Mouse (Mus musculus): Measurements from ENCODE around the gene Gpcpd1. TPM values are rescaled to one million over a fixed set of nuclear protein-coding genes. Genes with fewer than 3 reads are reported as not detected.

The Gpcpd1 gene
- polyA plus RNA-seq (2012): 17.6 and 18.7 TPM in 2 replicates

DNA sequence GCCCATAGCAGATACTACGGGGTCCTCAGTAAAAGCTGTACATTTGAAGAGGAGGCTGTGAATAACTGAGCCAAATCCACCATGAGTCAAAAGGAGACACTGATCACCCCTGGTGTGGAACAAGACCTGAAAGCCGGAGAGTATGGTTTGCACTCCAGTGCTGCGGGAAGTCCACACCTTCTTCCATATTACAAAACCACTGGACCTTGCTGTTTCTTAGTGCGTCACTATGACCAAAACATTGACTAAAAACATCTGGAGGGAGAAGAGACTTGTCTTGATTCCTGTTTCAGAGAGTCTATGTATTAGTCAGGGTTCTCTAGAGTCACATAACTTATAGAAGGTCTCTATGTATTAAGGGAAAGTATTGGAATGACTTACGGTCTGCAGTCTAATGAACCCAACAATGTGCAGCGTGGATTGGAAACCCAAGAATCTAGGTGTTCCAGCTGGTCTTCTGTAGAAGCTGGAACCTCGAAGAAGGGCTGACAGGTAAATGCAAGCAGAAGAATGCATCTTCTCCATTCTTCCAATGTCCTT, at the start of gene Gpcpd1:
TSS of gene Gpcpd1 (minus strand) at position 490 of the 540 bp plus-strand sequence.

Other genes starting within 250 kb of the Gpcpd1 start
- 0.04 TPM in 1 of 2 replicates, not detected in the other for gene Prokr2, start 202.3 kb downstream of the Gpcpd1 start, polyA plus RNA-seq (2012)
- 0.37 and 0.64 TPM in 2 replicates for gene Shld1, start 99.2 kb upstream of the Gpcpd1 start, polyA plus RNA-seq (2012)
- gene Chgb, start 193.5 kb upstream of the Gpcpd1 start, polyA plus RNA-seq (2012): not detected in 2 replicates
- 6.7 and 12.6 TPM in 2 replicates for gene Trmt6, start 228.3 kb upstream of the Gpcpd1 start, polyA plus RNA-seq (2012)
- 2.0 and 2.9 TPM in 2 replicates for gene Mcm8, start 228.4 kb upstream of the Gpcpd1 start, polyA plus RNA-seq (2012)